Mouse (Mus musculus) thymus, adult 2 months (tissue): ENCODE results near the gene Foxred1. TPM values are rescaled to one million over a fixed set of nuclear protein-coding genes. Genes with fewer than 3 reads are reported as not detected.

Experiments used
- DNase-seq: peaks from one replicate; pipeline ENCODE4 v3.0.0; 2021
- H3K27ac ChIP-seq: fragments of 200-500 bp; 2 replicates; pipeline ENCODE4 v1.5.1; 2012; ENCODE audit warnings: low read length, control low read depth; ENCODE audit not compliant: control insufficient read depth, insufficient read depth
- H3K27me3 ChIP-seq: fragments of 200-500 bp; 2 replicates; pipeline ENCODE4 v1.6.1; 2012; ENCODE audit warnings: mild to moderate bottlenecking, low read length, moderate library complexity, mixed read lengths; ENCODE audit not compliant: control insufficient read depth, insufficient read depth
- H3K36me3 ChIP-seq: fragments of 200-500 bp; 2 replicates; pipeline ENCODE4 v1.6.1; 2012; ENCODE audit warnings: mild to moderate bottlenecking, low read length, moderate library complexity; ENCODE audit not compliant: control insufficient read depth, insufficient read depth
- H3K4me1 ChIP-seq: fragments of 200-500 bp; replicated peaks from 2 replicates; pipeline ENCODE4 v1.6.1; 2012; ENCODE audit warnings: low read length; ENCODE audit not compliant: control insufficient read depth, insufficient read depth
- H3K4me3 ChIP-seq: fragments of 200-500 bp; 2 replicates; pipeline ENCODE4 v1.5.1; 2012; ENCODE audit warnings: mild to moderate bottlenecking, low read length, control low read depth, moderate library complexity; ENCODE audit not compliant: control insufficient read depth, insufficient read depth
- CTCF ChIP-seq: fragments of 200-500 bp; IDR thresholded peaks from 2 replicates; pipeline ENCODE4 v1.5.1; 2012; ENCODE audit warnings: mild to moderate bottlenecking, control low read depth, low read length, moderate library complexity, borderline replicate concordance; ENCODE audit not compliant: control insufficient read depth, poor library complexity, insufficient read depth; ENCODE audit errors: extremely low read depth
- POLR2A ChIP-seq: fragments of 200-500 bp; IDR thresholded peaks from 2 replicates; pipeline ENCODE4 v1.6.1; 2012; ENCODE audit warnings: mild to moderate bottlenecking, low read length, control low read depth, moderate library complexity; ENCODE audit not compliant: control insufficient read depth, poor library complexity, insufficient read depth; ENCODE audit errors: extremely low read depth
- WGBS: fragments of 180-500 bp; shearing (Covaris S2); methylation state at CpG from one replicate; pipeline ENCODE4 v1.1.7; 2018; 5-methylcytosine and 5-hydroxymethylcytosine counted together
- polyA plus RNA-seq: library from polyadenylated mRNA; depleted of rRNA; stranded (reverse); fragments of >200 nt; gene quantifications from 2 replicates; pipeline ENCODE4 v1.2.3, GENCODE M21; 2012

Foxred1 gene
- polyA plus RNA-seq, 1 experiment: 28.5 TPM

DNA sequence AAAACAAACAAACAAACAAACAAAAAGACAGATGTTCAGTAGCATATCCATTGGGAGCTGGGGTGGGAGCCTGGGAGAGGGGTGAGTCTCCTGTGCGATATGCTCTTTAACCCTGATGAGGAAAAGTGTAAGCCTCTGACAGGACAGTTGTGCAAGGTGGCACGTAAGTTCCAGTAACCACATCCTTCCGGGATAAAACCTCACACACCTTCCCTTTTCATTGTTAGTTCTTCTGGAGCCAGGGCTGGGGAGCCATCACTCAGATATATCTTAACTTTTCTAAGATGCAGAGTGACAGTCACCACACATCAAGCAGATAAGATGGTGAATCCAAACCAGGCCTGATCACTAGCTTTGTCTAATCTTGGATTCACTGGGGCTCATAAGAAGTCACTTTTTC lies 16.8 kb downstream of the Foxred1 start:
- Histone ChIP-seq H3K27me3 (no peaks in the 10 kb centered on the region), H3K27ac (no peak overlapping the region), H3K36me3 (no peaks in the 10 kb centered on the region), H3K4me3 (no peak overlapping the region), H3K4me1 (no peaks in the 10 kb centered on the region; the same call in 1 of the 2 replicates)
- no peak for DNase-seq
- WGBS: 56% methylated on average over 3 of the region's 3 CpGs
- TF ChIP-seq CTCF: no peak
- TF ChIP-seq POLR2A: no peak

DNA sequence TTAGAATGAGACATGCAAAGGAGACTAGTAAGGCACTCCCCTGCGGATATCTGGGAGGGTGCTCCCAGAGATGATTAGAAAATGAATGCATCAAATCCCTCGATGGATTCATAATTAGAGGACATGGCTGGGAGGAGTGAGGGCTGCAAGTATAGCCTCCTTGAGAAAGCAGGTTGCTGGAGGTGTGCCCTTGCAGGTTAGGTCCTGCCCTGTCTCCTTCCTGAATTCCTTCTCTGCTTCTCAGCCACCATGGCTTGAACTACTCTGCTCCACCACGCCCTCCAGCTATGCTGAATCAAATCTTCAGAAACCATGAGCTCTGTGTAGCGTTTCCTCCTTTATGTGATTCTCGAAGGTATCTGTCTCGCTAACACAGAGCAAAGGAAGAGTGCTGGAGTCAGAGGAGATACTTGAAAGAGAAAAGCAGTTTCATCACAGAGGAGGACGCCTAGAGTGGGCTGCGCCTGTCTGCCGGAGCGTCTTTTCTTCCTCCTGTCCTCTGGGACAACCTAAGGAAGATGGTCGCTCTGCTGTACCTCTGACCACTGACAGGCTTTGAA lies 17.8 kb downstream of the Foxred1 start:
- DNase-seq: no peak
- Histone ChIP-seq H3K36me3 (no peaks in the 10 kb centered on the region), H3K27ac (no peak overlapping the region), H3K4me1 (no peaks in the 10 kb centered on the region; the same call in 1 of the 2 replicates), H3K4me3 (no peak overlapping the region), H3K27me3 (no peaks in the 10 kb centered on the region)
- TF ChIP-seq CTCF: no peak
- TF ChIP-seq POLR2A: no peak
- 90% methylated on average over 11 of the region's 11 CpGs for WGBS

DNA sequence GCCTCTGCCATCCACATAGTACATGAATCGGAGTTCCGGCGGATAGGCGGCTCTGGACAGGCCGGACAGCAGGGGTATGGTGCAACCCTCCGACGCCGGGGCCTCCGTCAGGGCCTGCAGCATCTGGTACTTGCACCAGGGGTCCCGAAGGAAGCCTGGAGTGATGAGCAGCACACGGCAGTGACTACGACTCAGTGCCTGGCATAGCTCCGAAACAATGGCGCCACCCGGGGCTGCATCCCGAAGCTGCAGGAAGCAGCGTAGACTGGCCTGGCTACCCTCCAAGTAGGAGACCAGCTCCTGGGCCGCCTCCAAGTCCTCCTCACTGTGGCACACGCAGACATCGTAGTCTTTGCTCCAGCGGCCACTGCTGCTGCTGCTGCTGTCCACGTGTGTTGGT lies 22.2 kb downstream of the Foxred1 start:
- H3K4me3 ChIP-seq: no peak overlapping the region
- H3K27me3 ChIP-seq: no peaks in the 10 kb centered on the region
- no peak for DNase-seq
- TF ChIP-seq CTCF (no peak), POLR2A (no peak)
- no peak overlapping the region for H3K27ac ChIP-seq
- WGBS: 94% methylated on average over 22 of the region's 22 CpGs
- peaks cover 2% of the 10 kb centered on the region; the same call in 1 of the 2 replicates for H3K4me1 ChIP-seq
- no peaks in the 10 kb centered on the region for H3K36me3 ChIP-seq

DNA sequence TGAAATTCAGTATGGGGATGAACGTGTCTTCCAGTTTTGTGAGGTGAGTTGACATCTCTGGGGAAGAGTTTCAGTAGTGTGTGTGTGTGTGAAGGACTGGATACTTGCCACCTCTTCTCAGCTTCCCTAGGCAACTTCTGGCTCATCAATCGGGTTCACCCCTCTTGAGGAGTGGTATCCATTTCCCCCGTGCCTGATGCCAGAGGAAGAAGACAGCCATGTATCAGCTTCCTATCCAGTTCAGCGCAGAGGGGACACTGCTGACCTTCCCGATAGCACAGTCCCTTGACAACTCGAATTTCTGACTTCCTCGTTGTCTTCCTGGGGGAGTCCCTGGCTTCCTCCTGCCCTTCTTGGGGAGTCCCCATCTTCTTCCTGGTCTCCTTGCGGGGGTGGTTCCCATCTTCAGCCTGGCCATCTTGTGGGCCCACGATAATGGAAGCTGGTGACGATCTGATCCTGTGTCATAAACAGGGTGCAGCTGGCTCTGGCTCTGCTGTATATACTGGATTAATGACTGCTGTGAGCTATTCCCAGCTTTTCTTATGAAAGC lies 23.4 kb downstream of the Foxred1 start:
- no peak overlapping the region for H3K4me3 ChIP-seq
- 87% methylated on average over 10 of the region's 10 CpGs for WGBS
- H3K27me3 ChIP-seq: no peaks in the 10 kb centered on the region
- no peak for DNase-seq
- no peak for TF ChIP-seq POLR2A
- TF ChIP-seq CTCF: no peak
- H3K27ac ChIP-seq: no peak overlapping the region
- H3K4me1 ChIP-seq: peaks cover 2% of the 10 kb centered on the region; the same call in 1 of the 2 replicates
- H3K36me3 ChIP-seq: no peaks in the 10 kb centered on the region

DNA sequence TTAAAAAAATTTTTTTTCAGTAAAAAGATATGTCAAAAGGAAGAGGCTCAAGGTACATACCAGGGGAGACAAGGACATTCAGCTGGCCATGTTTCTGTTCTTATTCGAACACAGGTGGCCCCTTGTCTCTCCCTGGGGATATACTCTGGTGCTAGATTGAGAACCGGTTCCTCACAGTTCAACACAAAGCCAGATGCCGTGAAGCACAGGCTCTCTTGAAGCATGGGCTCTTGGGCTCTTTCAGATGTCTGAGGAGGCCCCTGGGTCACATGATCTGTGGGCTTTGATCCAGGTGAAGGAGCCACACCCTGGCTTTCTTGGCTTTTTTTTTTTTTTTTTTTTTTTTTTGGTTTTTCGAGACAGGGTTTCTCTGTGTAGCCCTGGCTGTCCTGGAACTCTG lies 24.4 kb downstream of the Foxred1 start:
- Histone ChIP-seq H3K4me1 (peaks cover 2% of the 10 kb centered on the region; the same call in 1 of the 2 replicates), H3K27ac (no peak overlapping the region), H3K27me3 (no peaks in the 10 kb centered on the region), H3K4me3 (no peak overlapping the region), H3K36me3 (no peaks in the 10 kb centered on the region)
- DNase-seq: no peak
- TF ChIP-seq POLR2A: no peak
- TF ChIP-seq CTCF: no peak
- 79% methylated on average over 3 of the region's 4 CpGs for WGBS

DNA sequence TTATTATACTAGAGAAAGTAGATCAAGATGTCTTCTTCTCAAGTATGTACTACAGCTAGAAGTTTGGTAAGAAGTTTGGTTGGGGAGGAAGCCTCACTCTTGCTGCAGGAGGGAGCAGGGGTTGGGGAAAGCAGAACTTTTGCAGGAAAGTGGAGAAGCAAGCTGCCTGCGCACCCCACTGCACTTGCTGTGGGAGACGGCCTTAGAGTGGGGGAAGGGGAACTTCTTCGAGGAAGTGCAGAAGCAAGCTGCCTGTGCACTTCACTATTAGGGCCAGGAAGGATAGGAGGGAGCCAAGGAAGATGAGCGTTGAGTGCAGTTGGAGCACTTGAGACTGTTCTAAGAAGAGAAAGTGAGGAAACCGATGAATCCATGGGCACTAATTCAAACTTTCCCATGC lies 27.5 kb downstream of the Foxred1 start:
- Histone ChIP-seq H3K27me3 (no peaks in the 10 kb centered on the region), H3K36me3 (no peaks in the 10 kb centered on the region), H3K4me1 (peaks cover 2% of the 10 kb centered on the region; the same call in 1 of the 2 replicates), H3K27ac (no peak overlapping the region), H3K4me3 (no peak overlapping the region)
- TF ChIP-seq POLR2A (no peak), CTCF (no peak)
- 33% methylated on average over 5 of the region's 5 CpGs for WGBS
- no peak for DNase-seq
